Mouse (Mus musculus) spleen, adult 2 months (tissue): ENCODE data around the gene Gm11060.

ENCODE experiments used
- CTCF ChIP-seq: fragments of 200-500 bp; IDR thresholded peaks from 2 replicates; pipeline ENCODE4 v1.5.1; 2011; ENCODE audit warnings: mild to moderate bottlenecking, inconsistent platforms; ENCODE audit not compliant: insufficient read depth, insufficient read length, insufficient replicate concordance; ENCODE audit errors: extremely low read depth
- POLR2A ChIP-seq: fragments of 200-500 bp; IDR thresholded peaks from 2 replicates; pipeline ENCODE4 v1.6.1; 2011; ENCODE audit warnings: low read depth, low read length, inconsistent platforms

DNA sequence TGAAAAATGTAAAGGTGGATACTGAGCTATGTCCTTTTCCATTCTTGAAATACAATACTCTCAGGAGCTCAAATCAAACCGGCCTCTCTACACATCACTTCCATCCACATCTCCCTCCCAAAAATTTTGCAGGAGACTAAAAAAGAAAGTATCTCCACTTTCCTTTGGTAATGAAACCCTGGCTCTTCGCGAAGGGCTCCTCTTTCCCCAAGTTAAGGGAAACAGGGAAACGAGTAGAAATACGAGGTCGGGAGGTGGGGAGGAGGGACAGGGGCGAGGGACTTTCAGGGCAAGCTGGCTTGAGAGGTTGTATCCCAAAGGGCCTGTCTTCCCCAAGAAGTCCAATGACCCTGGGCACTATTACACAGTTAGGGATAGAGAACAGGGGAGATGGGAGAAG is 32.6 kb downstream of the Gm11060 start:
- TF ChIP-seq CTCF (no peak), POLR2A (no peak)
